Mouse (Mus musculus): ENCODE measurements around the gene Fer1l4.

DNA sequence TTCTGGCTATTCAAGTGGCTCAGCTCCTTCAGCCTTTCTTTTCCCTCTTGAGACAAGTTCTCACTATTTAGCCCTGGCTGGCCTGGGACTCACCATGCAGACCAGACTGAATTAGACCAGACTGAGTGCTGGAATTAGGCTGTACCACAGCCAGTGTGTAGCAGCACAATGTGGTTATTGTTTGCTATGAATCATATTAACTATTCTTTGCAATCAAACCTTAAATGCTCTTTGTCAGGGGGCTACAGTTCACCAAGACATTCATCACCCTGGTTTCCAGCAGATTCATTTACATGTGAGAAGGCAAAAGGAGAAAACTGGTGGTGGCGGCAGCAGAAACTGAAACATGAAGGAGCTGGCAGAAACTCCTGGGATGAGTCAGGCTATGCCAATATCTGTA is 37.1 kb upstream of the Fer1l4 start:
- TF ChIP-seq CTCF (conservative IDR thresholded peaks at IDR 0.05; ENCODE audit: low read length) (no peak), POU5F1 (IDR thresholded peaks at IDR 0.05; ENCODE audit: borderline replicate concordance, low read length) (no peak)
